Mouse (Mus musculus) cortical plate, adult 2 months (tissue): Measurements from ENCODE around the gene Xpnpep2.

Experiments
- CTCF ChIP-seq: fragments of 200-500 bp; IDR thresholded peaks from 2 replicates; pipeline ENCODE4 v1.5.1; 2011; ENCODE audit warnings: mild to moderate bottlenecking, control low read depth, low read length; ENCODE audit not compliant: insufficient read depth; ENCODE audit errors: extremely low read depth
- POLR2A ChIP-seq: fragments of 200-500 bp; IDR thresholded peaks from 2 replicates; pipeline ENCODE4 v1.6.1; 2011; ENCODE audit warnings: mild to moderate bottlenecking, low read length, control low read depth; ENCODE audit not compliant: insufficient read depth; ENCODE audit errors: extremely low read depth

DNA sequence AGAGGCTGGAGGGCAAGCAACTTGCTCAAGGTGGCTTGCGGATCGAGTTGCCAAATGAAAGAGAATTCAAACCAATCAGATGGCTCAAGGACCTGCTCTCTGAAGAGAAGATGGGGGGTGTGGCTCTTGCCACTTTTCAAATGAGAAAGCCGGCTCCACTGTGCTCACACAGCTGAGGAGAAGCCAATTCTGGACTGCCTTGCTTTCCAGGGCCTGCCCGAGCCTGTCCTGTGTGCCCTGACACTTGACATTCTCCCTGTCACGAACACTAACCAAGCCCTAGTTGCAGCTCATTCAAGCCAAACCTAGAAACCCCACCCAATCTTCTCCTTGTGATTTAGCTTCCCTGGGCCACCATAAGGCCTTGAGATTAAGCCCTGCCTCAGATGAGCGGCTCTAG lies 29.5 kb downstream of the Xpnpep2 start:
- TF ChIP-seq CTCF (no peak), POLR2A (no peak)
